Mouse (Mus musculus): ENCODE measurements around the gene Psmc6. TPM values are rescaled to one million over a fixed set of nuclear protein-coding genes. Genes with fewer than 3 reads are reported as not detected.

The Psmc6 gene
- polyA plus RNA-seq (2015; fragmentation: Nextera tagmentation; extraction: Ambion mirVana) = 146 and 147 TPM in 2 replicates

DNA sequence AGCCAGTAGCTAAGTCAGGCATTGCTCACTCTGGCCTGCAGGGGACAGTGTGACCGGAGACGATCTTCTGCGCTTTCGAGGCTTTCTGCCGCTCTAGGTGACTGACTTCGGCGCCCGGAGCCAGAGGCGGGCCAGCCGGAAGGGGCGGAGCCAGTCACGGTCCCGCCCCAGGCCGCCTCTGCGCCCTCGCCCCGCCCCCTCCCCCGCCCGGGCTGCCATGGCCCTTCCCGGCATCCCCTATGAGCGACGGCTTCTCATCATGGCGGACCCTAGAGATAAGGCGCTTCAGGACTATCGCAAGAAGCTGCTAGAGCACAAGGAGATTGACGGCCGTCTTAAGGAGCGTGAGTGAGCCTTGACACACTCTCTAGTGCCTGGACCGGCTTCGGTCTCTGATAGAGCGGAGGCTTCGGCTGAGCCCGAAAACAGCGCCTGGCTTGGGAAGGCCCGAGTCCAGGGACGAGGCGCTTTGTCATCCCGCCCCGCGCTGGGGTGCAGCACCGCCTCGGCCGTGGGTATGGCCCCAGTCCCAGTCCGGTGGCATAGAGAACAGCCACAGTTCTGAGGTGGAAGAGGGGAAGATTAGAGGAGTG is at the start of gene Psmc6:
TSS of gene Psmc6 (plus strand) at position 200 of the 593 bp plus-strand sequence.
- peak; percentile 97 for ATAC-seq (replicated peaks; ENCODE audit: low FRiP score, low read depth)
- H3K36me3 ChIP-seq (ENCODE audit: insufficient read depth, low read length) = peaks cover 15% of the 10 kb centered on the region; the same call in 1 of the 2 replicates
- TF ChIP-seq CTCF (IDR thresholded peaks at IDR 0.05; ENCODE audit: low read depth) = peak; percentile 87

DNA sequence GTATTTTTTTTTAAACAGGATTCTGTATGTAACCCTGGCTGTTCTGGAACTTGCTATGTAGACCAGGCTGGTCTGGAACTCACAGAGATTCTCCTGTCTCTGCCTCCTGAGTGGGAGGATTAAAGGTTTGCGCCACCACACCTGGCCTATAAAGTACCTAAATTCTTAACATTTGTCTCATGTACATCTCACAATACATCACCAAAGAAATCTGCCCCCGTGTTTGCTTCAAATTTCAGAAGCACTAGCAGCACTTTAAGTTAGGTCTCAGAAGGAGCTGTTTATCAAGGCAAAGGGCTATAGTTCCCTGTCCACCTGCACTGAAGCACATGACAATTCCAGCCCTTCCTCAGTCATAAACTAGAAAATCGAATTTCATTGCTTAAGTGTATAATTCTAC is 47.5 kb upstream of the Psmc6 start:
- Histone ChIP-seq H3K27ac (no peak overlapping the region), H3K4me1 (replicated peaks; ENCODE audit: insufficient read depth, low read length) (no peaks in the 10 kb centered on the region), H3K36me3 (ENCODE audit: insufficient read depth, low read length) (no peaks in the 10 kb centered on the region), H3K4me2 (ENCODE audit: low read length) (no peak overlapping the region), H3K9me3 (replicated peaks; ENCODE audit: low read length) (no peaks in the 10 kb centered on the region), H3K27me3 (ENCODE audit: insufficient read depth, low read length) (no peaks in the 10 kb centered on the region), H3K4me3 (replicated peaks; ENCODE audit: low read depth, low read length) (no peak overlapping the region), H3K9ac (ENCODE audit: low read depth, low read length) (no peak overlapping the region)
- DNase-seq (ENCODE audit: low spot score) (no peak), ATAC-seq (replicated peaks; ENCODE audit: low FRiP score, low read depth) (no peak)
- 89% methylated on average over 3 of the region's 3 CpGs for WGBS
- no peak for TF ChIP-seq CTCF (IDR thresholded peaks at IDR 0.05; ENCODE audit: low read depth)

More for the DNA sequence above, at the start of gene Psmc6:
- peak within 1 kb of the TSS; percentile 92 for H3K9ac ChIP-seq (ENCODE audit: low read depth, low read length)
- no peaks in the 10 kb centered on the region for H3K4me1 ChIP-seq (replicated peaks; ENCODE audit: insufficient read depth, low read length)
- WGBS = 1% methylated on average over 44 of the region's 44 CpGs
- no peaks in the 10 kb centered on the region for H3K9me3 ChIP-seq (replicated peaks; ENCODE audit: low read length)
- no peaks in the 10 kb centered on the region for H3K27me3 ChIP-seq (ENCODE audit: insufficient read depth, low read length)
- peak within 1 kb of the TSS; percentile 73 for H3K4me2 ChIP-seq (ENCODE audit: low read length)
- H3K4me3 ChIP-seq (replicated peaks; ENCODE audit: low read depth, low read length) = peak within 1 kb of the TSS; percentile 95
- H3K27ac ChIP-seq = peak within 1 kb of the TSS; percentile 84
- peak; percentile 97 for DNase-seq (ENCODE audit: low spot score)

DNA sequence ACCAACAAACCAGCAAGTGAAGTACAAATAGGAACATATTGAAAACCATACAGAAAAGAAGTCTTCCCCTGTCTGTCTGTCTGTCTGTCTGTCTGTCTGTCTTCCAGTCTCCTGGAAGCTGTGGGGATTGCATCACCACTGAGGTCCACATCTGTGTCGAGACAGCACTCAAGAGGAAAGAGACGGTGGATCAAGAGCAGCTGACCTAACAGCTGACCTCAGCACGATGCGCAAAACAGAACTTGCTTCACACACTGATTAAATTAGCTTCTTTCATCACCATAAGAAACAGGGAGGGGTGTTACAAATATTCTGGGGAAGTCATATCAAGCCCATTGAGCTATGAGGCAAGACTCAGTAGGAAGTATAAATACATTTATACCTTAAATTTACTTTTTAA is 38.0 kb upstream of the Psmc6 start:
- DNase-seq (ENCODE audit: low spot score) (no peak), ATAC-seq (replicated peaks; ENCODE audit: low FRiP score, low read depth) (no peak)
- no peaks in the 10 kb centered on the region for H3K4me1 ChIP-seq (replicated peaks; ENCODE audit: insufficient read depth, low read length)
- 88% methylated on average over 4 of the region's 4 CpGs for WGBS
- no peaks in the 10 kb centered on the region for H3K27me3 ChIP-seq (ENCODE audit: insufficient read depth, low read length)
- no peak for TF ChIP-seq CTCF (IDR thresholded peaks at IDR 0.05; ENCODE audit: low read depth)
- no peak overlapping the region for H3K4me2 ChIP-seq (ENCODE audit: low read length)
- H3K27ac ChIP-seq = no peak overlapping the region
- no peak overlapping the region for H3K9ac ChIP-seq (ENCODE audit: low read depth, low read length)
- no peaks in the 10 kb centered on the region for H3K9me3 ChIP-seq (replicated peaks; ENCODE audit: low read length)
- H3K4me3 ChIP-seq (replicated peaks; ENCODE audit: low read depth, low read length) = no peak overlapping the region
- H3K36me3 ChIP-seq (ENCODE audit: insufficient read depth, low read length) = peaks cover 12% of the 10 kb centered on the region; the same call in 1 of the 2 replicates

- H3K9me3 ChIP-seq (replicated peaks; ENCODE audit: low read length) = no peaks in the 10 kb centered on the region
- no peak overlapping the region for H3K4me3 ChIP-seq (replicated peaks; ENCODE audit: low read depth, low read length)
- H3K36me3 ChIP-seq (ENCODE audit: insufficient read depth, low read length) = peaks cover 16% of the 10 kb centered on the region; the same call in 1 of the 2 replicates
- no peak overlapping the region for H3K27ac ChIP-seq
- TF ChIP-seq CTCF (IDR thresholded peaks at IDR 0.05; ENCODE audit: low read depth) = no peak
- no peak overlapping the region for H3K9ac ChIP-seq (ENCODE audit: low read depth, low read length)
- DNase-seq (ENCODE audit: low spot score) (no peak), ATAC-seq (replicated peaks; ENCODE audit: low FRiP score, low read depth) (no peak)
- WGBS = 81% methylated on average over 4 of the region's 4 CpGs
- H3K27me3 ChIP-seq (ENCODE audit: insufficient read depth, low read length) = no peaks in the 10 kb centered on the region
- no peaks in the 10 kb centered on the region for H3K4me1 ChIP-seq (replicated peaks; ENCODE audit: insufficient read depth, low read length)
- H3K4me2 ChIP-seq (ENCODE audit: low read length) = no peak overlapping the region
Measured at GRCm38 (mm10) chr14:45303939-45304338, 25.6 kb upstream of the Psmc6 start.

- peak; percentile 18; the same call in 1 of the 2 replicates for TF ChIP-seq CTCF (IDR thresholded peaks at IDR 0.05; ENCODE audit: low read depth)
Measured at GRCm38 (mm10) chr14:45304389-45304788, 25.2 kb upstream of the Psmc6 start.

DNA sequence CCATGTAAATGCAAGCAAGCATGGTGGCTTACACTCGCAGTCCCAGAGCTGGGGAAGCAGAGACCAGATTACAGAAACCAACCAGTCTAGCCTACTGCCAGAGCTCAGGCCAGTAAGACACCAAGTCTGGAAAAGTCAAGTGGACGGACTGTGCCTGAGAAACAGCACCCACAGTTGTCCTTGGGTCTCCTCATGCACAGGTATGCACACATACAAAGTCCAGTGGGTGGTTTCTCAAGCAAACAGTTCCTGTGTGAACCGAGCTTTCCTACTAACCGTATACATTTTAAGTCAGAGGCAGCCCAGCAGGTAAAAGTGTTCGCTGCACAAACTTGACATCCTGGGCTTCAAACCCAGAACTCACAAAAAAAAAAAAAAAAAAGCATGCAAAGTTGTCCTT is 23.7 kb upstream of the Psmc6 start:
- Histone ChIP-seq H3K27me3 (ENCODE audit: insufficient read depth, low read length) (no peaks in the 10 kb centered on the region), H3K9me3 (replicated peaks; ENCODE audit: low read length) (no peaks in the 10 kb centered on the region), H3K4me3 (replicated peaks; ENCODE audit: low read depth, low read length) (no peak overlapping the region), H3K9ac (ENCODE audit: low read depth, low read length) (no peak overlapping the region), H3K4me2 (ENCODE audit: low read length) (no peak overlapping the region), H3K27ac (no peak overlapping the region), H3K36me3 (ENCODE audit: insufficient read depth, low read length) (0 out of 2 replicates have a peak, but pooled peaks cover 8% of the 10 kb centered on the region), H3K4me1 (replicated peaks; ENCODE audit: insufficient read depth, low read length) (no peaks in the 10 kb centered on the region)
- TF ChIP-seq CTCF (IDR thresholded peaks at IDR 0.05; ENCODE audit: low read depth) = no peak
- 90% methylated on average over 5 of the region's 5 CpGs for WGBS
- DNase-seq (ENCODE audit: low spot score) (no peak), ATAC-seq (replicated peaks; ENCODE audit: low FRiP score, low read depth) (no peak)

More at GRCm38 (mm10) chr14:45304389-45304788, 25.2 kb upstream of the Psmc6 start:
- H3K27ac ChIP-seq = no peak overlapping the region
- 83% methylated on average over 4 of the region's 4 CpGs for WGBS
- H3K4me2 ChIP-seq (ENCODE audit: low read length) = no peak overlapping the region
- no peak overlapping the region for H3K9ac ChIP-seq (ENCODE audit: low read depth, low read length)
- ATAC-seq (replicated peaks; ENCODE audit: low FRiP score, low read depth) (no peak), DNase-seq (ENCODE audit: low spot score) (no peak)
- no peaks in the 10 kb centered on the region for H3K9me3 ChIP-seq (replicated peaks; ENCODE audit: low read length)
- H3K4me3 ChIP-seq (replicated peaks; ENCODE audit: low read depth, low read length) = no peak overlapping the region
- 0 out of 2 replicates have a peak, but pooled peaks cover 12% of the 10 kb centered on the region for H3K36me3 ChIP-seq (ENCODE audit: insufficient read depth, low read length)
- H3K27me3 ChIP-seq (ENCODE audit: insufficient read depth, low read length) = no peaks in the 10 kb centered on the region
- no peaks in the 10 kb centered on the region for H3K4me1 ChIP-seq (replicated peaks; ENCODE audit: insufficient read depth, low read length)

Data from kidney, postnatal 0 days (tissue).